Mouse (Mus musculus): ENCODE data around the gene Gm10134. TPM values are rescaled to one million over a fixed set of nuclear protein-coding genes. Genes with fewer than 3 reads are reported as not detected.

Gene Gm10134
- polyA plus RNA-seq, 1 experiment from 2014 or later, result 2.6 TPM

GRCm38 (mm10) chr2:28518231-28518630 lies 12.3 kb downstream of the Gm10134 start:
- Histone ChIP-seq H3K4me3 (ENCODE audit: low read length) (no peak overlapping the region), H3K4me1 (ENCODE audit: control insufficient read depth, insufficient read depth, low read depth, low read length) (peaks cover 74% of the 10 kb centered on the region), H3K4me2 (ENCODE audit: low read length) (peak overlapping the region; percentile 30; the same call in 1 of the 2 replicates), H3K36me3 (ENCODE audit: control insufficient read depth, insufficient read depth, low read length) (no peaks in the 10 kb centered on the region), H3K27me3 (replicated peaks; ENCODE audit: control insufficient read depth, insufficient read depth, low read length) (no peaks in the 10 kb centered on the region), H3K9ac (ENCODE audit: low read depth, low read length) (no peak overlapping the region), H3K27ac (ENCODE audit: low read depth, low read length) (peak overlapping the region; percentile 59), H3K9me3 (ENCODE audit: control insufficient read depth, low read length) (no peaks in the 10 kb centered on the region)
- WGBS, result 29% methylated on average over 2 of the region's 2 CpGs
- peak; percentile 15; the same call in 1 of the 2 replicates for ATAC-seq

GRCm38 (mm10) chr2:28520581-28520980 lies 14.7 kb downstream of the Gm10134 start:
- Histone ChIP-seq H3K4me1 (ENCODE audit: control insufficient read depth, insufficient read depth, low read depth, low read length) (peaks cover 68% of the 10 kb centered on the region), H3K4me2 (ENCODE audit: low read length) (no peak overlapping the region), H3K9ac (ENCODE audit: low read depth, low read length) (no peak overlapping the region; the same call in 1 of the 2 replicates), H3K27me3 (replicated peaks; ENCODE audit: control insufficient read depth, insufficient read depth, low read length) (no peaks in the 10 kb centered on the region), H3K4me3 (ENCODE audit: low read length) (no peak overlapping the region), H3K27ac (ENCODE audit: low read depth, low read length) (peak overlapping the region; percentile 1; the same call in 1 of the 2 replicates), H3K9me3 (ENCODE audit: control insufficient read depth, low read length) (no peaks in the 10 kb centered on the region), H3K36me3 (ENCODE audit: control insufficient read depth, insufficient read depth, low read length) (no peaks in the 10 kb centered on the region)
- no peak for ATAC-seq
- 46% methylated on average over 5 of the region's 5 CpGs for WGBS

GRCm38 (mm10) chr2:28521571-28522151 lies 15.8 kb downstream of the Gm10134 start:
- 72% methylated on average over 6 of the region's 6 CpGs for WGBS
- ATAC-seq, result peak; percentile 19; the same call in 1 of the 2 replicates
- H3K4me1 ChIP-seq (ENCODE audit: control insufficient read depth, insufficient read depth, low read depth, low read length), result peaks cover 67% of the 10 kb centered on the region

GRCm38 (mm10) chr2:28522166-28522565 lies 16.3 kb downstream of the Gm10134 start:
- ATAC-seq, result no peak
- WGBS, result 88% methylated on average over 4 of the region's 4 CpGs
- peak overlapping the region; percentile 33; the same call in 1 of the 2 replicates for H3K27ac ChIP-seq (ENCODE audit: low read depth, low read length)
- no peak overlapping the region for H3K4me3 ChIP-seq (ENCODE audit: low read length)
- H3K27me3 ChIP-seq (replicated peaks; ENCODE audit: control insufficient read depth, insufficient read depth, low read length), result no peaks in the 10 kb centered on the region
- no peak overlapping the region for H3K4me2 ChIP-seq (ENCODE audit: low read length)
- H3K36me3 ChIP-seq (ENCODE audit: control insufficient read depth, insufficient read depth, low read length), result no peaks in the 10 kb centered on the region
- H3K4me1 ChIP-seq (ENCODE audit: control insufficient read depth, insufficient read depth, low read depth, low read length), result peaks cover 67% of the 10 kb centered on the region
- H3K9ac ChIP-seq (ENCODE audit: low read depth, low read length), result no peak overlapping the region
- no peaks in the 10 kb centered on the region for H3K9me3 ChIP-seq (ENCODE audit: control insufficient read depth, low read length)

More at GRCm38 (mm10) chr2:28521571-28522151, 15.8 kb downstream of the Gm10134 start:
- H3K27me3 ChIP-seq (replicated peaks; ENCODE audit: control insufficient read depth, insufficient read depth, low read length), result no peaks in the 10 kb centered on the region
- H3K9me3 ChIP-seq (ENCODE audit: control insufficient read depth, low read length), result no peaks in the 10 kb centered on the region
- peak overlapping the region; percentile 37; the same call in 1 of the 2 replicates for H3K9ac ChIP-seq (ENCODE audit: low read depth, low read length)
- no peaks in the 10 kb centered on the region for H3K36me3 ChIP-seq (ENCODE audit: control insufficient read depth, insufficient read depth, low read length)
- H3K4me2 ChIP-seq (ENCODE audit: low read length), result no peak overlapping the region
- no peak overlapping the region for H3K4me3 ChIP-seq (ENCODE audit: low read length)
- H3K27ac ChIP-seq (ENCODE audit: low read depth, low read length), result peak overlapping the region; percentile 33

- H3K9ac ChIP-seq (ENCODE audit: low read depth, low read length), result no peak overlapping the region
- no peaks in the 10 kb centered on the region for H3K9me3 ChIP-seq (ENCODE audit: control insufficient read depth, low read length)
- WGBS, result 5% methylated on average over 5 of the region's 5 CpGs
- no peak overlapping the region for H3K4me2 ChIP-seq (ENCODE audit: low read length)
- H3K4me3 ChIP-seq (ENCODE audit: low read length), result no peak overlapping the region
- H3K36me3 ChIP-seq (ENCODE audit: control insufficient read depth, insufficient read depth, low read length), result no peaks in the 10 kb centered on the region
- ATAC-seq, result peak; percentile 84
- no peaks in the 10 kb centered on the region for H3K27me3 ChIP-seq (replicated peaks; ENCODE audit: control insufficient read depth, insufficient read depth, low read length)
- H3K4me1 ChIP-seq (ENCODE audit: control insufficient read depth, insufficient read depth, low read depth, low read length), result peaks cover 64% of the 10 kb centered on the region
- H3K27ac ChIP-seq (ENCODE audit: low read depth, low read length), result peak overlapping the region; percentile 44; the same call in 1 of the 2 replicates
Measured at GRCm38 (mm10) chr2:28523643-28524117, 17.8 kb downstream of the Gm10134 start.

GRCm38 (mm10) chr2:28524406-28524805 lies 18.5 kb downstream of the Gm10134 start:
- Histone ChIP-seq H3K27me3 (replicated peaks; ENCODE audit: control insufficient read depth, insufficient read depth, low read length) (no peaks in the 10 kb centered on the region), H3K4me2 (ENCODE audit: low read length) (no peak overlapping the region), H3K9ac (ENCODE audit: low read depth, low read length) (no peak overlapping the region), H3K36me3 (ENCODE audit: control insufficient read depth, insufficient read depth, low read length) (no peaks in the 10 kb centered on the region), H3K4me3 (ENCODE audit: low read length) (no peak overlapping the region), H3K9me3 (ENCODE audit: control insufficient read depth, low read length) (no peaks in the 10 kb centered on the region), H3K27ac (ENCODE audit: low read depth, low read length) (no peak overlapping the region), H3K4me1 (ENCODE audit: control insufficient read depth, insufficient read depth, low read depth, low read length) (peaks cover 65% of the 10 kb centered on the region)
- ATAC-seq, result no peak
- WGBS, result 76% methylated on average over 10 of the region's 10 CpGs

- no peak overlapping the region for H3K4me3 ChIP-seq (ENCODE audit: low read length)
- peaks cover 67% of the 10 kb centered on the region for H3K4me1 ChIP-seq (ENCODE audit: control insufficient read depth, insufficient read depth, low read depth, low read length)
- no peaks in the 10 kb centered on the region for H3K36me3 ChIP-seq (ENCODE audit: control insufficient read depth, insufficient read depth, low read length)
- 13% methylated on average over 11 of the region's 11 CpGs for WGBS
- H3K9me3 ChIP-seq (ENCODE audit: control insufficient read depth, low read length), result no peaks in the 10 kb centered on the region
- peak overlapping the region; percentile 54 for H3K9ac ChIP-seq (ENCODE audit: low read depth, low read length)
- no peaks in the 10 kb centered on the region for H3K27me3 ChIP-seq (replicated peaks; ENCODE audit: control insufficient read depth, insufficient read depth, low read length)
- H3K27ac ChIP-seq (ENCODE audit: low read depth, low read length), result peak overlapping the region; percentile 74
- H3K4me2 ChIP-seq (ENCODE audit: low read length), result no peak overlapping the region; the same call in 1 of the 2 replicates
- ATAC-seq, result peak; percentile 54
Measured at GRCm38 (mm10) chr2:28525219-28525942, 19.5 kb downstream of the Gm10134 start.

- Histone ChIP-seq H3K9me3 (ENCODE audit: control insufficient read depth, low read length) (no peaks in the 10 kb centered on the region), H3K36me3 (ENCODE audit: control insufficient read depth, insufficient read depth, low read length) (no peaks in the 10 kb centered on the region), H3K4me3 (ENCODE audit: low read length) (no peak overlapping the region), H3K9ac (ENCODE audit: low read depth, low read length) (0 out of 2 replicates have a peak overlapping the region, but pooled peaks have one; percentile 32), H3K27me3 (replicated peaks; ENCODE audit: control insufficient read depth, insufficient read depth, low read length) (no peaks in the 10 kb centered on the region), H3K4me2 (ENCODE audit: low read length) (peak overlapping the region; percentile 6; the same call in 1 of the 2 replicates), H3K4me1 (ENCODE audit: control insufficient read depth, insufficient read depth, low read depth, low read length) (peaks cover 63% of the 10 kb centered on the region), H3K27ac (ENCODE audit: low read depth, low read length) (peak overlapping the region; percentile 74)
- no peak; the same call in 1 of the 2 replicates for ATAC-seq
- 47% methylated on average over 12 of the region's 12 CpGs for WGBS
Measured at GRCm38 (mm10) chr2:28525943-28526876, 20.3 kb downstream of the Gm10134 start.

Measured in hindbrain, embryonic 16.5 days (tissue).